ENCODE assay signal across 25 mouse cellular contexts in genomic region chr10:117547275-117547674, GRCm38 (mm10).
DNase-seq lines count a peak whose midpoint lies in the region; ATAC-seq and TF ChIP-seq lines count a peak whose summit lies in the region.
"Had no signal": no experiment of that assay in that cellular context is flagged by ENCODE, and none has a peak within 500 bp of the region (broad histone marks: within the 10 kb centered on the region; RNA-seq: fewer than 3 reads in every experiment).

No protein-coding gene starts in this region.

- H3K4me1 ChIP-seq in lung, embryonic 14.5 days (ENCODE audit: insufficient read depth) = no peaks in the 10 kb centered on the region
- no peaks in the 10 kb centered on the region for H3K4me1 ChIP-seq in lung, adult 2 months (ENCODE audit: control insufficient read depth, insufficient read depth, low read length)
- peaks cover 42% of the 10 kb centered on the region for H3K4me1 ChIP-seq in limb, embryonic 10.5 days
- H3K4me1 ChIP-seq in kidney, embryonic 16.5 days (ENCODE audit: insufficient read depth, low read length) = no peaks in the 10 kb centered on the region; the same call in 1 of the 2 replicates
- H3K4me1 ChIP-seq: hindbrain, embryonic 15.5 days; neural tube, embryonic 15.5 days had no signal

- TF ChIP-seq POLR2A in lung, adult 2 months (IDR thresholded peaks at IDR 0.05; ENCODE audit: borderline replicate concordance, extremely low read depth, low read depth, low read length) = no peak

- H3K9ac ChIP-seq in lung, embryonic 14.5 days = no peak overlapping the region
- no peak overlapping the region for H3K9ac ChIP-seq in kidney, embryonic 16.5 days (replicated peaks; ENCODE audit: low read length)
- H3K9ac ChIP-seq: hindbrain, embryonic 15.5 days; liver, embryonic 14.5 days; neural tube, embryonic 15.5 days had no signal

- H3K36me3 ChIP-seq in lung, embryonic 14.5 days (ENCODE audit: insufficient read depth) = no peaks in the 10 kb centered on the region
- no peaks in the 10 kb centered on the region for H3K36me3 ChIP-seq in limb, embryonic 10.5 days
- H3K36me3 ChIP-seq in kidney, embryonic 16.5 days (ENCODE audit: insufficient read depth, low read length) = no peaks in the 10 kb centered on the region
- H3K36me3 ChIP-seq: hindbrain, embryonic 15.5 days; neural tube, embryonic 15.5 days had no signal

- 64% methylated on average over 6 of the region's 6 CpGs for WGBS in lung, embryonic 14.5 days
- 76% methylated on average over 6 of the region's 6 CpGs for WGBS in lung, adult 2 months
- WGBS in limb, embryonic 10.5 days = 38% methylated on average over 6 of the region's 6 CpGs
- 74% methylated on average over 6 of the region's 6 CpGs for WGBS in kidney, embryonic 16.5 days

- H3K27ac ChIP-seq in lung, embryonic 14.5 days (ENCODE audit: low read depth) = no peak overlapping the region
- H3K27ac ChIP-seq in limb, embryonic 10.5 days = peak overlapping the region; percentile 54
- H3K27ac ChIP-seq in kidney, embryonic 16.5 days (ENCODE audit: low read length) = no peak overlapping the region
- H3K27ac ChIP-seq: hindbrain, embryonic 15.5 days; layer of hippocampus, adult 2 months; liver, embryonic 14.5 days; macrophage; neural tube, embryonic 15.5 days had no signal

- H3K9me3 ChIP-seq in lung, embryonic 14.5 days (ENCODE audit: low read depth, low read length) = no peaks in the 10 kb centered on the region
- no peaks in the 10 kb centered on the region; the same call in 1 of the 2 replicates for H3K9me3 ChIP-seq in limb, embryonic 10.5 days (replicated peaks)
- H3K9me3 ChIP-seq in kidney, embryonic 16.5 days (ENCODE audit: low read length) = peaks cover 5% of the 10 kb centered on the region; the same call in 1 of the 2 replicates
- H3K9me3 ChIP-seq: hindbrain, embryonic 15.5 days; neural tube, embryonic 15.5 days had no signal

- H3K4me3 ChIP-seq in lung, embryonic 14.5 days (ENCODE audit: low read depth, low read length) = no peak overlapping the region
- no peak overlapping the region for H3K4me3 ChIP-seq in lung, adult 2 months (replicated peaks; ENCODE audit: extremely low read depth, low read depth, low read length)
- no peak overlapping the region for H3K4me3 ChIP-seq in limb, embryonic 10.5 days
- H3K4me3 ChIP-seq in kidney, embryonic 16.5 days (ENCODE audit: low read length) = no peak overlapping the region
- H3K4me3 ChIP-seq: hindbrain, embryonic 15.5 days; layer of hippocampus, adult 2 months; neural tube, embryonic 15.5 days had no signal

- H3K4me2 ChIP-seq in lung, embryonic 14.5 days = no peak overlapping the region
- no peak overlapping the region for H3K4me2 ChIP-seq in kidney, embryonic 16.5 days (replicated peaks; ENCODE audit: low read depth, low read length)
- H3K4me2 ChIP-seq: heart, embryonic 11.5 days; hindbrain, embryonic 15.5 days; neural tube, embryonic 15.5 days had no signal

- no peaks in the 10 kb centered on the region for H3K27me3 ChIP-seq in lung, embryonic 14.5 days (ENCODE audit: insufficient read depth, low read length)
- no peaks in the 10 kb centered on the region for H3K27me3 ChIP-seq in limb, embryonic 10.5 days (ENCODE audit: low read depth, poor library complexity, severe bottlenecking)
- H3K27me3 ChIP-seq in kidney, embryonic 16.5 days (ENCODE audit: insufficient read depth, low read length) = no peaks in the 10 kb centered on the region
- H3K27me3 ChIP-seq: hindbrain, embryonic 15.5 days; neural tube, embryonic 15.5 days had no signal

- peak; percentile 49 for ATAC-seq in lung, embryonic 14.5 days (ENCODE audit: insufficient read depth)
- no peak for ATAC-seq in kidney, embryonic 16.5 days (ENCODE audit: low FRiP score, low TSS enrichment)
- ATAC-seq: forebrain, embryonic 14.5 days; inflammation-experienced regulatory T-cells, adult 6 months had no signal

- peak; percentile 31 for DNase-seq in embryo, embryonic 10 days (ENCODE audit: low spot score)
- DNase-seq in embryo, embryonic 11 days = no peak
- DNase-seq in lung, embryonic 14.5 days = peak; percentile 48
- DNase-seq in lung, adult 2 months = no peak
- DNase-seq in limb, embryonic 10.5 days (ENCODE audit: low spot score) = peak; percentile 39
- peak; percentile 28 for DNase-seq in lung, postnatal 10 days
- DNase-seq in natural killer cell, adult 2 months (ENCODE audit: low spot score in 2 of 2) = no peak
- DNase-seq: adrenal gland, adult 8-10 months; cerebellum, adult 2 months; cerebellum, postnatal 14 days; gastrocnemius, postnatal 14 days; kidney, adult 11 months; kidney, postnatal 25 days; midbrain, embryonic 14.5 days; right cerebral cortex, postnatal 25 days; thymus, postnatal 14 days had no signal

- no peak for TF ChIP-seq CTCF in lung, embryonic 14.5 days (IDR thresholded peaks at IDR 0.05; ENCODE audit: low read depth)
- no peak for TF ChIP-seq CTCF in lung, adult 2 months (IDR thresholded peaks at IDR 0.05; ENCODE audit: insufficient read depth, low read length)

Comparison
In these comparisons a context has a peak if more than half of its experiments do, and no peak if none do; other contexts are left out.
1. DNase-seq: peak in embryo, embryonic 10 days (single experiment), lung, embryonic 14.5 days (single experiment), limb, embryonic 10.5 days (single experiment) and lung, postnatal 10 days (single experiment); none in embryo, embryonic 11 days (single experiment), lung, adult 2 months (single experiment) and natural killer cell, adult 2 months (0 of 2).